Mouse (Mus musculus): ENCODE data around the gene Fat3.

- TF ChIP-seq CTCF (IDR thresholded peaks at IDR 0.05; ENCODE audit: borderline replicate concordance, extremely low read depth, insufficient read depth, insufficient read length) (no peak), POLR2A (IDR thresholded peaks at IDR 0.05; ENCODE audit: borderline replicate concordance, extremely low read depth, insufficient read depth, insufficient read length, poor library complexity, severe bottlenecking) (no peak)
Measured at GRCm38 (mm10) chr9:15962886-15963285, 538.2 kb downstream of the Fat3 start.

Data from brain, embryonic 14.5 days (tissue).